Mouse (Mus musculus) bone marrow macrophage, adult 2 months (primary cell): ENCODE data around the gene Hbq1b.

Experiments used
- CTCF ChIP-seq: IDR thresholded peaks from 2 replicates; pipeline ENCODE4 v1.5.1; 2012; ENCODE audit warnings: low read depth, mild to moderate bottlenecking, low read length, moderate library complexity
- POLR2A ChIP-seq: IDR thresholded peaks from 2 replicates; pipeline ENCODE4 v1.6.1; 2012; ENCODE audit warnings: mild to moderate bottlenecking, low read depth, low read length, borderline replicate concordance

DNA sequence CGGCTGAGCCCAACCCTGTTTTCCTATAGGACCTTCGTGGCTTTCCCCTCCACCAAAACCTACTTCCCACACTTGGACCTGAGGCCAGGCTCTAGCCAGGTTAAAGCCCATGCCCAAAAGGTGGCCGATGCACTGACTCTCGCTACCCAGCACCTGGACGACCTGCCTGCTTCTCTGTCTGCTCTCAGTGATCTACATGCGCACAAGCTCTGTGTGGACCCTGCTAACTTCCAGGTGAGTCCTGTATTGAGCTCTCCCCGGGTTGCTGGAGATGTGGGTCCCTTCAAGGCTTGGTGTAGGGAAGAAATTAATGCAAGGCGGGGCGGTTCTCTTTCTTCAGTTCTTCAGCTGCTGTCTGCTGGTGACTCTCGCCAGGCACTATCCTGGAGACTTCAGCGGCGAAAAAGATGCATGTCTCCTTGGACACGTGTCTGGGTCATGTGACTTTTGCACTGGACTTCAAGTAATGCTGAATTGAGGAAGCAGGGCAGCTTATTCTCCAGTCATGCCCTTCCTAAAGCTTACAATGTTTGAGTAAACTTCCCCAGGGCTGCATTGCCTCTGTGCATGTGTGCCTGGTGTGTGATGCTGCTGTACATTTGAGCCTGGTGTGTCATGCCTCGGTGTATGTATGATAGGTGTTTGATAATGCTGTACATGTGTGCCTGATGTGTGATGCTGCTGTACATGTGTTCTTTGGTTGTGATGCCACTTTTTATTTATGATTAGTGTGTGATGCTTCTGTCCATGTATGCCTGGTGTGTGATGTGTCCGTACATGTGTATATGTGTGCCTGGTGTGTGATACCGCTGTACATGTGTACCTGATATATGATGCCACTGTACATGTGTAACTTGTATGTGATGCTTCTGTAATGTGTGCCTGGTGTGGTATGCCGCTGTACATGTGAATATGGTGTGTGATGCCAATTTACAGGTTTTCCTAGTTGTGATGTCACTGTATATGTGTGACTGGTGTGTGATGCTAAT, 13.8 kb downstream of the Hbq1b start:
- no peak for TF ChIP-seq CTCF
- no peak for TF ChIP-seq POLR2A
